Mouse (Mus musculus) midbrain, postnatal 0 days (tissue): ENCODE results near the gene Gpr108. TPM values are rescaled to one million over a fixed set of nuclear protein-coding genes. Genes with fewer than 3 reads are reported as not detected.

ENCODE experiments used
- ATAC-seq: fragments of 200-750 bp; cut with Nextera tagmentation; 2 replicates; pipeline ENCODE4 v1.8.0; 2017; ENCODE audit warnings: moderate number of reproducible peaks, mild to moderate bottlenecking, moderate TSS enrichment, moderate library complexity; ENCODE audit not compliant: low FRiP score
- DNase-seq: peaks from one replicate; pipeline ENCODE4 v3.0.0-alpha.2; 2015; ENCODE audit warnings: low spot score
- H3K27ac ChIP-seq: fragments of 300-500 bp; sonication (generic); 2 replicates; pipeline ENCODE4 v1.5.1; 2014; ENCODE audit warnings: low read depth, mild to moderate bottlenecking, low read length, mixed read lengths
- H3K27me3 ChIP-seq: fragments of 300-500 bp; sonication (generic); 2 replicates; pipeline ENCODE4 v1.6.1; 2014; ENCODE audit warnings: low read length, control low read depth, mixed read lengths; ENCODE audit not compliant: insufficient read depth
- H3K36me3 ChIP-seq: fragments of 300-500 bp; sonication (generic); 2 replicates; pipeline ENCODE4 v1.6.1; 2014; ENCODE audit warnings: low read length, control low read depth, mixed read lengths; ENCODE audit not compliant: insufficient read depth
- H3K4me1 ChIP-seq: fragments of 300-500 bp; sonication (generic); 2 replicates; pipeline ENCODE4 v1.6.1; 2014; ENCODE audit warnings: mild to moderate bottlenecking, control low read depth, antibody characterized with exemption, low read length, mixed read lengths; ENCODE audit not compliant: insufficient read depth
- H3K4me2 ChIP-seq: fragments of 300-500 bp; sonication (generic); 2 replicates; pipeline ENCODE4 v1.6.1; 2014; ENCODE audit warnings: low read depth, mild to moderate bottlenecking, low read length, mixed read lengths; ENCODE audit not compliant: poor library complexity, severe bottlenecking
- H3K4me3 ChIP-seq: fragments of 300-500 bp; sonication (generic); 2 replicates; pipeline ENCODE4 v1.5.1; 2014; ENCODE audit warnings: low read depth, mild to moderate bottlenecking, low read length, moderate library complexity
- H3K9ac ChIP-seq: fragments of 300-500 bp; sonication (generic); replicated peaks from 2 replicates; pipeline ENCODE4 v1.6.1; 2014; ENCODE audit warnings: mild to moderate bottlenecking, low read length, moderate library complexity, mixed read lengths; ENCODE audit not compliant: poor library complexity, severe bottlenecking
- H3K9me3 ChIP-seq: fragments of 300-500 bp; sonication (generic); 2 replicates; pipeline ENCODE4 v1.6.1; 2016; ENCODE audit warnings: low read length, control low read depth
- CTCF ChIP-seq: IDR thresholded peaks from 2 replicates; pipeline ENCODE4 v1.5.1; 2016; ENCODE audit warnings: antibody characterized with exemption, mild to moderate bottlenecking
- WGBS: fragments of 180-500 bp; shearing (Covaris S2); extraction: QIAGEN DNeasy Blood & Tissue Kit; methylation state at CpG from one replicate; pipeline ENCODE4 v1.1.7; 2014; 5-methylcytosine and 5-hydroxymethylcytosine counted together
- polyA plus RNA-seq: library from polyadenylated mRNA; unstranded; fragments of >200 nt; fragmentation: Nextera tagmentation; extraction: Ambion mirVana; gene quantifications from 2 replicates; pipeline ENCODE4 v1.2.1, GENCODE M21; 2015
- total RNA-seq: library from RNA; depleted of rRNA; stranded (reverse); fragments of >200 nt; gene quantifications from 2 replicates; pipeline ENCODE4 v1.2.3, GENCODE M21; 2014

Gpr108 gene
- total and polyA plus RNA-seq, 2 experiments from 2014 or later: 19.2 to 23.1 TPM

GRCm38 (mm10) chr17:57247393-57248200 lies 649 bp downstream of the Gpr108 start:
- Histone ChIP-seq H3K9ac (peak overlapping the region; percentile 73), H3K4me3 (peak overlapping the region; percentile 57), H3K4me2 (peak overlapping the region; percentile 98), H3K36me3 (peaks cover 2% of the 10 kb centered on the region; the same call in 1 of the 2 replicates), H3K9me3 (no peaks in the 10 kb centered on the region), H3K27me3 (peaks cover 8% of the 10 kb centered on the region; the same call in 1 of the 2 replicates), H3K4me1 (peaks cover 14% of the 10 kb centered on the region; the same call in 1 of the 2 replicates), H3K27ac (peak overlapping the region; percentile 93)
- peak; percentile 95 for ATAC-seq
- DNase-seq: peak; percentile 100
- WGBS: under 1% methylated on average over 46 of the region's 46 CpGs
- TF ChIP-seq CTCF: peak; percentile 35; the same call in 1 of the 2 replicates

- Histone ChIP-seq H3K9ac (peak overlapping the region; percentile 73), H3K27ac (peak overlapping the region; percentile 93), H3K4me1 (peaks cover 14% of the 10 kb centered on the region; the same call in 1 of the 2 replicates), H3K4me2 (peak overlapping the region; percentile 64), H3K9me3 (no peaks in the 10 kb centered on the region), H3K36me3 (peaks cover 7% of the 10 kb centered on the region; the same call in 1 of the 2 replicates), H3K27me3 (peaks cover 8% of the 10 kb centered on the region; the same call in 1 of the 2 replicates), H3K4me3 (peak overlapping the region; percentile 57)
- ATAC-seq: no peak
- TF ChIP-seq CTCF: peak; percentile 47
- peak; percentile 9 for DNase-seq
- 4% methylated on average over 18 of the region's 18 CpGs for WGBS
These were observed 1.4 kb downstream of the Gpr108 start for GRCm38 (mm10) chr17:57246663-57247392.

DNA sequence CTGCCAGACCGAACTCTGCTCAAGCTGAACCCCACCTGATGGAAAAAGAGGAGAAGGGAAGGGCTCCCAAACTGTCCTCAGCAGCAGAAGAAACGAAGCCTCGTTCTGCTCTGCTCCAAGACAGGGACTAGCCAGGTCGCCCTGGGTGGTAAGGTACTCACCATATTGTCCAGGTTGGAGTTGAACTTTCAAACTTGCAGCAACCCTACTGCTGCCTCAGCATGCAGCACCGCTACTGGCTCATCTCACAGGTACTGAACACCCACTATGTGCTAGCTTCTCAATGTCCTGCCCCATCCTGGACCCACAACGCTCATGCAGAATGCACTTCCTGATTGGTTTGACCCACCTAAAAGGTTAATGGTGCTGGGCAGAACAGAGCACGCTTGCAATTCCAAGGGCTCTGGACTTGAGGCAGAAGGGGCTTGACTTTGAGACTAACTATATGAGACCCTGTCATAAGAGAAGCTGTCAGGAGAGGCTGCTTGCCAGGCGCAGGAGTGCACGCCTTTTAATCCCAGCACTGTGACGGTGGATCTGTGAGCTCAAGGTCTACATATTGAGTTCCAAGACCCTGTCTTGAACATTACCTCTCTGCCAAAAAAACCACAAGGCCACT lies 2.8 kb downstream of the Gpr108 start:
- Histone ChIP-seq H3K9me3 (no peaks in the 10 kb centered on the region), H3K27me3 (peaks cover 8% of the 10 kb centered on the region; the same call in 1 of the 2 replicates), H3K4me1 (peaks cover 14% of the 10 kb centered on the region; the same call in 1 of the 2 replicates), H3K36me3 (peaks cover 12% of the 10 kb centered on the region; the same call in 1 of the 2 replicates), H3K4me2 (no peak overlapping the region), H3K27ac (no peak overlapping the region), H3K9ac (no peak overlapping the region), H3K4me3 (no peak overlapping the region)
- WGBS: 93% methylated on average over 10 of the region's 10 CpGs
- DNase-seq: no peak
- TF ChIP-seq CTCF: no peak
- ATAC-seq: no peak

DNA sequence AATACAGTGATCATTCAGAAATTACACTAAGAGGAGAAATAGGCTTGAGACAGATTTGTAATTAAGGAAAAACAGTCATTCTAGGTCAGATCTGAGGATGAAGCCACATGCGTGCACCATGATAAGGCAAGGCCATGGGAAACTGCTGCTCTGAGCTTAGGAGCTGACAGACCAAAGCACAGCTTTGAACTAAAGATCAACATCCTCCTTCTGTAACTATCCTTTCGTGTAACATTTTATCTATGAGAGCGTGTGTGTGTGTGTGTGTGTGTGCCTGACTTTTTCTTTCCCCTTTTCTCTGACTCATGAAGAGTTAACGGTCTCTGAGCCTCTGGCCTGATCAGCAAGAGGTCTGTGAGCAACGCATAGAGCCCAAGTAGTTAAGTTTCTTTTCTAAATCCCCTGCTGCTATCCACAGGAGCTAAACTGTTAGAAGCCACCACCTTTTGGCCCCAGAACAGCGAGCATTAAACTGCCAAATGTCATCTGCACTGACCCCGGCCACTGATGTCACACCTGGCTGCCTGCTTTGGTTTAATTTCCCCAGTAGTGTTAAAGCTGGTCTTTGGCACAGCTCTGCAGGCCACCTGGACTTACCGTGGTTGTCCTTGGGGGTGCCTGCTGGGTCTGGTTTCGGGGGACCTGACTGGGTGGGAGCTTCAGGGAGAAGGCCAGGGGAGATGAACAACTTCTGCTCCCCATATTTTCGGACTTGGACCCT lies 4.4 kb downstream of the Gpr108 start:
- Histone ChIP-seq H3K9me3 (no peaks in the 10 kb centered on the region), H3K9ac (no peak overlapping the region), H3K27me3 (no peaks in the 10 kb centered on the region), H3K4me2 (no peak overlapping the region), H3K4me3 (no peak overlapping the region), H3K27ac (no peak overlapping the region), H3K4me1 (peaks cover 4% of the 10 kb centered on the region; the same call in 1 of the 2 replicates), H3K36me3 (peaks cover 12% of the 10 kb centered on the region; the same call in 1 of the 2 replicates)
- 80% methylated on average over 10 of the region's 10 CpGs for WGBS
- TF ChIP-seq CTCF: no peak
- no peak for ATAC-seq
- no peak for DNase-seq

GRCm38 (mm10) chr17:57237181-57237580 lies 11.1 kb downstream of the Gpr108 start:
- Histone ChIP-seq H3K36me3 (peaks cover 31% of the 10 kb centered on the region), H3K4me2 (no peak overlapping the region), H3K9ac (no peak overlapping the region), H3K9me3 (no peaks in the 10 kb centered on the region), H3K4me1 (no peaks in the 10 kb centered on the region), H3K27ac (no peak overlapping the region), H3K27me3 (no peaks in the 10 kb centered on the region), H3K4me3 (no peak overlapping the region)
- 0 out of 2 replicates have a peak, but pooled peaks have one; percentile 26 for ATAC-seq
- 97% methylated on average over 9 of the region's 9 CpGs for whole genome bisulfite sequencing
- DNase-seq: no peak
- no peak for TF ChIP-seq CTCF
